Mouse (Mus musculus) intestine, embryonic 16.5 days (tissue): ENCODE measurements at regions not wholly inside any gene's neighbourhood (a gene's known extent, or its start where the extent isn't known, plus 50 kb on each side); places are given as distances from the start of the nearest gene placed in this dataset.
A peak's percentile ranks its signal among the peaks of the same experiment; 100 is the strongest.

Experiments used
- ATAC-seq: fragments of 200-750 bp; cut with Nextera tagmentation; 2 replicates; pipeline ENCODE4 v1.8.0; 2017; ENCODE audit warnings: moderate TSS enrichment, moderate library complexity
- H3K27ac ChIP-seq: fragments of 300-500 bp; sonication (generic); 2 replicates; pipeline ENCODE4 v1.5.1; 2014; ENCODE audit warnings: mild to moderate bottlenecking, low read length
- H3K27me3 ChIP-seq: fragments of 300-500 bp; sonication (generic); replicated peaks from 2 replicates; pipeline ENCODE4 v1.6.1; 2014; ENCODE audit warnings: low read length, control low read depth, mixed read lengths; ENCODE audit not compliant: control insufficient read depth, insufficient read depth
- H3K36me3 ChIP-seq: fragments of 300-500 bp; sonication (generic); 2 replicates; pipeline ENCODE4 v1.6.1; 2014; ENCODE audit warnings: low read length, control low read depth; ENCODE audit not compliant: control insufficient read depth, insufficient read depth
- H3K4me1 ChIP-seq: fragments of 300-500 bp; sonication (generic); 2 replicates; pipeline ENCODE4 v1.6.1; 2014; ENCODE audit warnings: low read length, control low read depth, mixed read lengths; ENCODE audit not compliant: control insufficient read depth, insufficient read depth
- H3K4me2 ChIP-seq: fragments of 300-500 bp; sonication (generic); 2 replicates; pipeline ENCODE4 v1.6.1; 2014; ENCODE audit warnings: low read depth, low read length, control low read depth
- H3K4me3 ChIP-seq: fragments of 300-500 bp; sonication (generic); 2 replicates; pipeline ENCODE4 v1.5.1; 2014; ENCODE audit warnings: mild to moderate bottlenecking, low read length
- H3K9ac ChIP-seq: fragments of 300-500 bp; sonication (generic); 2 replicates; pipeline ENCODE4 v1.6.1; 2014; ENCODE audit warnings: low read depth, low read length
- H3K9me3 ChIP-seq: fragments of 300-500 bp; sonication (generic); 2 replicates; pipeline ENCODE4 v1.6.1; 2016; ENCODE audit warnings: low read length, control low read depth; ENCODE audit not compliant: control insufficient read depth
- WGBS: fragments of 180-500 bp; shearing (Covaris S2); extraction: QIAGEN DNeasy Blood & Tissue Kit; methylation state at CpG from one replicate; pipeline ENCODE4 v1.1.7; 2014; 5-methylcytosine and 5-hydroxymethylcytosine counted together

GRCm38 (mm10) chr2:63476411-63476810 is 292.3 kb upstream of the Kcnh7 start:
- H3K9ac ChIP-seq: no peak overlapping the region
- WGBS: 50% methylated on average over 5 of the region's 5 CpGs
- H3K4me1 ChIP-seq: no peaks in the 10 kb centered on the region
- ATAC-seq: no peak
- no peaks in the 10 kb centered on the region for H3K9me3 ChIP-seq
- H3K27me3 ChIP-seq: no peaks in the 10 kb centered on the region
- no peak overlapping the region for H3K4me2 ChIP-seq
- H3K4me3 ChIP-seq: no peak overlapping the region
- no peak overlapping the region for H3K27ac ChIP-seq
- H3K36me3 ChIP-seq: no peaks in the 10 kb centered on the region

DNA sequence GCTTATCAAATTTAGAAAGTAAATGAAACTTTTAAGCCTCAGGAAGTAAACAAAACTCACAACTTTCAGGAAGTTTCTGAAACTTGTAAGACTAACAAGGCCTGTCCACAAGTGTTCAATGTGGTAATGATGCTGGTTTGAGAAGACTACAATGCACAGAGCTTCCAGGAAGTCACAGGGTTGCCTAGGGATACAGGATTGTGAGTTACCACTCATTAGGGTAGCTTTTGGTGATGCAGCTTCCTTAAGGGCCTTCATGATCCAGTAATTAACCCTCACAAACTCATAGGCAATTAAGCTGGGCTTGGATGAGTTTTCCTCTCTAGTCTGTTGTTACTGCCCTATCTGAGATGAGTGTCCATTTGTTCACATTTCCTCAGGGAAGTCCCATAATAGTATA is 291.2 kb upstream of the Kcnh7 start:
- H3K4me2 ChIP-seq: no peak overlapping the region
- no peaks in the 10 kb centered on the region for H3K27me3 ChIP-seq
- no peaks in the 10 kb centered on the region for H3K4me1 ChIP-seq
- no peaks in the 10 kb centered on the region for H3K9me3 ChIP-seq
- ATAC-seq: no peak
- no peak overlapping the region for H3K4me3 ChIP-seq
- no peak overlapping the region for H3K9ac ChIP-seq
- no peak overlapping the region for H3K27ac ChIP-seq
- H3K36me3 ChIP-seq: no peaks in the 10 kb centered on the region

DNA sequence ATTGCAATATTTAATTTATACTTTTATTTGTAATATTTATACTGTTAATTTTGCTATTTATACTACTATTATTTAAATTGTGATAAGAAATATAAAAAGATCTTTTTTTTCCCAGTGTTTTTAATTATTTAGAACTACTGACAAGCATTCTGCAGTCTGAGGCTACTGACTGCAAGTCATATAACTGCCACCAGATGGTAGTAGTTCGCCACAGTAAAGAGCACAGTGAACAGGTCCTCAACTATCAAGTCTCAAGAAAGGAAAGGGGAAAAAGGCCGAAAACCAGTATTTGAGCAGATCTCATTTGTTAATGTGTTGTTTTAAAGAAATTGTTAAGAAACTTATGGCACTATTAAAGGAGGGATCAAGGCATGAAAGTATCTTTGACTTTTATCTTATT is 289.6 kb upstream of the Kcnh7 start:
- no peak overlapping the region for H3K27ac ChIP-seq
- no peaks in the 10 kb centered on the region for H3K9me3 ChIP-seq
- H3K36me3 ChIP-seq: no peaks in the 10 kb centered on the region
- no peak for ATAC-seq
- no peak overlapping the region for H3K9ac ChIP-seq
- H3K4me2 ChIP-seq: no peak overlapping the region
- H3K27me3 ChIP-seq: no peaks in the 10 kb centered on the region
- H3K4me3 ChIP-seq: no peak overlapping the region
- H3K4me1 ChIP-seq: no peaks in the 10 kb centered on the region
- WGBS: 17% methylated on average over 2 of the region's 2 CpGs

DNA sequence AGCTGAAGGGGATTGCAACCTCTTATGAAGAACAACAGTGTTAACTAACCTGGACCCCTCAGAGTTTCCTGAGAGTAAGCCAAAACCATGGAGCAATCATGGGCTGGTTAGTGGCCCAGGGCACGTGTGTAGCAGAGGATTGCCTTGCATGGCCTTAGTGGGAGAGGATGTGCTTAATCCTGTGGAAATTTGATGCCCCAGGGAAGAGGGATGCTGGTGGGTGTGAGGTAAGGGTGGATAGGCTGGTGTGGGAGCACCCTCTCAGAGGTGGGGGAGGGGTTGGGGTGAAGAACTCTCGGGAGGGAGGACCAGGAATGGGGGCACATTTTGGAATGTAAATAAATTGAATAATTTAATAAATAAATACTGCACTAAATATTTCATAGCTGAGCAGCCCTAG is 288.2 kb upstream of the Kcnh7 start:
- Histone ChIP-seq H3K27ac (no peak overlapping the region), H3K4me2 (no peak overlapping the region), H3K36me3 (no peaks in the 10 kb centered on the region), H3K9ac (no peak overlapping the region), H3K9me3 (no peaks in the 10 kb centered on the region), H3K4me3 (no peak overlapping the region), H3K4me1 (no peaks in the 10 kb centered on the region), H3K27me3 (no peaks in the 10 kb centered on the region)
- no peak for ATAC-seq
- WGBS: 48% methylated on average over 2 of the region's 2 CpGs

GRCm38 (mm10) chr2:63459112-63459511 is 275.0 kb upstream of the Kcnh7 start:
- H3K9me3 ChIP-seq: no peaks in the 10 kb centered on the region
- H3K27ac ChIP-seq: no peak overlapping the region
- H3K27me3 ChIP-seq: no peaks in the 10 kb centered on the region
- H3K4me2 ChIP-seq: no peak overlapping the region
- H3K36me3 ChIP-seq: no peaks in the 10 kb centered on the region
- H3K4me1 ChIP-seq: no peaks in the 10 kb centered on the region
- ATAC-seq: no peak
- H3K4me3 ChIP-seq: no peak overlapping the region
- H3K9ac ChIP-seq: no peak overlapping the region
- 83% methylated on average over 2 of the region's 2 CpGs for WGBS

DNA sequence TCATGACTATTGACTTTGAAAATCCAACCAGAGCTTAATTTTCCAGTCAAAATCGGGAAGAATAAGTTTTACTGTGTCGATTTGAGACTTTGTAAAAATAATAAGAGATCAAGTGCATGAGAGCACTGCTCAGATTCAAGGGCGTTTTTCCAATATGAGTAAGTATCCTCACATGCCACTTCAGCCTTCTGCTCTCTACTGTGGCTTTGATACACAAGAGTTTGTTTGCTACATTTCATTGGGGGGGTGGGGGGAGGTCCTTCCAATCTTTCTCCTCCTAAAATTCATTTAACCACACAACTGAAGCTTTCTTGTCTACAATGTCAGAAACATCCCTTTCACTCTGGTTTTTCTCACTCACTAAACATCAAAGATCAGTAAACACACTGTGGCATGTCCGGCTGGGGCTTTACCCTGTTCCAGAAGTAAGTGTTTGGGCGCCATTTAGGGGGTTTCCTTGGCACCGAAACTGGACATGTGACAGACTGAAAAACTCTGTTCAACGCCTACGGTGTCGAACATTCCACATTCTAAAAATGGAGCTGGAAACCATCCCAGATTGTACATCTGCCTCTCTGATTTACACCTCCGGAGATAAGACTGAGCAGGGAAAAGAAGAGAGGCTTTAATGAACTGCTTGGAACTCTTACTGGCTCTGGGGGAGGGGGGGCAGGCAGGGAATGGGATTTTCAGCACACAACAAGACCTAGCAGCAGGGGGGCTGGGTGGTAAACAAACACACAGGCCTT is 270.4 kb upstream of the Kcnh7 start:
- no peak overlapping the region for H3K4me3 ChIP-seq
- H3K9ac ChIP-seq: no peak overlapping the region
- H3K4me2 ChIP-seq: no peak overlapping the region
- H3K4me1 ChIP-seq: no peaks in the 10 kb centered on the region
- H3K27me3 ChIP-seq: no peaks in the 10 kb centered on the region
- no peaks in the 10 kb centered on the region for H3K9me3 ChIP-seq
- peak; percentile 48 for ATAC-seq
- H3K36me3 ChIP-seq: no peaks in the 10 kb centered on the region
- WGBS: 43% methylated on average over 10 of the region's 10 CpGs
- H3K27ac ChIP-seq: no peak overlapping the region

GRCm38 (mm10) chr2:63452891-63453290 is 268.8 kb upstream of the Kcnh7 start:
- 65% methylated on average over 1 of the region's 1 CpGs for WGBS
- no peak for ATAC-seq
- no peaks in the 10 kb centered on the region for H3K36me3 ChIP-seq

DNA sequence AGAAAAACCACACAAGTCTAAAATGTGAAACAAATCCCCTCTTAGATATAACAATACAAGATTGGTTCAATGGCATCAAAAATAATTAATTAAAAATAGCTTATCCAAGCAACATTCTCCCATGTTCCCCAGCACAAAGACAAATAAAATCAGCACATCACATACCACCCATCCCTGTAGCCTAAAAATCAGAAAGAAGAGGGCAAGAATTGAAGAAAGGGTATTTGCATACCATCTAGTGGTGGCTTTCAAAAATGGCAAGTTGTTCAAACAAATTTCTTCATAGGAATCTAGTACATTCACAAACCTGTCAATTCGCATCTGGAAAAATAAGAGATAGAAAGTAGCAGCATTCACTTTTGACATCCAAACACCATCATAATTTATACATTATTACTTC is 268.1 kb upstream of the Kcnh7 start:
- Histone ChIP-seq H3K27ac (no peak overlapping the region), H3K9ac (no peak overlapping the region), H3K9me3 (no peaks in the 10 kb centered on the region), H3K36me3 (no peaks in the 10 kb centered on the region), H3K27me3 (no peaks in the 10 kb centered on the region), H3K4me1 (no peaks in the 10 kb centered on the region), H3K4me2 (no peak overlapping the region), H3K4me3 (no peak overlapping the region)
- no peak for ATAC-seq
- 74% methylated on average over 1 of the region's 1 CpGs for WGBS

More at GRCm38 (mm10) chr2:63452891-63453290, 268.8 kb upstream of the Kcnh7 start:
- Histone ChIP-seq H3K4me3 (no peak overlapping the region), H3K4me1 (no peaks in the 10 kb centered on the region), H3K27ac (no peak overlapping the region), H3K9me3 (no peaks in the 10 kb centered on the region), H3K27me3 (no peaks in the 10 kb centered on the region), H3K9ac (no peak overlapping the region), H3K4me2 (no peak overlapping the region)

- no peaks in the 10 kb centered on the region for H3K36me3 ChIP-seq
- no peak overlapping the region for H3K27ac ChIP-seq
- H3K9me3 ChIP-seq: no peaks in the 10 kb centered on the region
- no peak overlapping the region for H3K9ac ChIP-seq
- ATAC-seq: no peak
- H3K4me1 ChIP-seq: no peaks in the 10 kb centered on the region
- H3K4me2 ChIP-seq: no peak overlapping the region
- no peak overlapping the region for H3K4me3 ChIP-seq
- no peaks in the 10 kb centered on the region for H3K27me3 ChIP-seq
Measured at GRCm38 (mm10) chr2:63434327-63434726, 250.2 kb upstream of the Kcnh7 start.

DNA sequence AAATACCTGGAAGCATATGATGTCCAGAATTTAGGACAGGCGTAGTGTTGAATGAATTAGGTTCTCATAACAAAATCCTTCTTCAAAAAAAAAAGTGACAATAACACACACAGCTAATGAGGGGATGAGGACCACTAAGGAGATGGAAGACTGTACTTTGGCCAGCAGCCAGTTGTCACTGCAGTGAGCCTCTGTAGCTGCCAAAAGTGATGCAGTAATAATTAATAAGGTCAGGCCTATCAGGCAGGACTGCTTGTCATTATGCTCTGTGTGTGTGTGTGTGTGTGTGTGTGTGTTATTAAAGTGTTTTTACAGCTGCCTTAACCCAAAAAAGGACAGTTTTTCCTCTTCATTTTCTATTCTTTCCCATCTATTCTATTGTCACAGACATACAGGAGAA is 221.3 kb upstream of the Kcnh7 start:
- Histone ChIP-seq H3K27ac (no peak overlapping the region), H3K9me3 (no peaks in the 10 kb centered on the region), H3K4me3 (no peak overlapping the region), H3K27me3 (no peaks in the 10 kb centered on the region), H3K36me3 (no peaks in the 10 kb centered on the region), H3K4me1 (no peaks in the 10 kb centered on the region), H3K4me2 (no peak overlapping the region), H3K9ac (no peak overlapping the region)
- no peak for ATAC-seq
- WGBS: 84% methylated on average over 1 of the region's 1 CpGs
